Mouse (Mus musculus) layer of hippocampus, adult 18-20 months (tissue): ENCODE measurements around the gene Olfr287. TPM values are rescaled to one million over a fixed set of nuclear protein-coding genes. Genes with fewer than 3 reads are reported as not detected.
A peak's percentile ranks its signal among the peaks of the same experiment; 100 is the strongest.

ENCODE experiments used
- DNase-seq, 2 experiments: peaks; one replicate each; pipeline ENCODE4 v3.0.0; 2022; ENCODE audit warnings: low spot score in 2 of 2
- long read RNA-seq: library from polyadenylated mRNA; stranded (forward); transcript quantifications from one replicate; pipeline ENCODE4 v2.0.0, GENCODE M21; 2021
- total RNA-seq, 2 experiments: library from RNA; stranded (reverse); gene quantifications; 2 replicates each; pipeline ENCODE4 v1.2.3; 2021

Olfr287 gene
- total RNA-seq = 1 to 10 TPM; 4.4 to 5.1 TPM
- long read RNA-seq, partial matches to known transcripts = 0 of 3 reads
- long read RNA-seq, other reads (novel, unspliced or antisense) = 0 of 3 reads

DNA sequence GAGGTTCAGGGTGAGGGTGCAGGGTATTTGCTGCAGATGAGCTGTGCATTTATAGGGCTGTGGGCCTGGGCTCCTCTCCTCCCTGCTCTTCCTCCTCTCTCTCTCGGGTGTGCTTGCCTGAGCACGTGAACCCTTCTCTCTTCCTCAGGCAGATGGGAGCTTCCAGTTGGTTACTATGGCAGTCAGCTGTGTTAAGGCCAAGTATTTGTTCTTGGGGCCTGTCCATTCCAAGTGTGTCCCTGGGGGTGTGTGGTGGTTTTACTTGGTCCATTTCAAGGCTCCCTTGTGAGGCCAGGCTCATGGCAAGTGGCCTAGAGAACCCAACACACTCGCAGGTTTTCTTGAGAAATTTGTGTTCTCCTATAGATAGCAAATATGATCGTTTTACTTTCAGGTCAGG is at the start of gene Olfr287, which contains the start of gene Gm44579:
Olfr287 (minus strand) TSS at position 180 of the 400 bp plus-strand sequence.
Gm44579 (minus strand) TSS at position 101 of the 400 bp plus-strand sequence.
- peak in 1 of 2 experiments; percentile 2 for DNase-seq

DNA sequence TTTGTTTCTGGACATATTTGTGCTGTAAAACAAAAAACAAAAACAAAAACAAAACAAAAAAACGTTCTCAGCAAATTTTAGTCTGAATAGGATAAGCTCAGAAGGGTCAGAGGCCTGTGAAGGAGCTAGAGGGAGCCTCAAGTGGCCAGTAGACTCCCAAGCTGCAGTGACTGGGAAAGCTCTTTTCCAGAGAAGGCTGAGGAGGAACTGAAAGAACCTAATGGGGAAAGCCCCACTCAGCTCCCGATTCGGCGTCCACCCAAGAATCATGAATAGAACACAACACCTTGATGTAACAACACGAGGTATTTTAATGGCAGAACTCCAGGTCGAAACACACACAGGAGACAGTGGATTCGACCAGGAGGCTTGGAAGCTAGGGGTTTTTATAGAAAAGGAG is 36.9 kb upstream of the Olfr287 start:
- no peak for DNase-seq

DNA sequence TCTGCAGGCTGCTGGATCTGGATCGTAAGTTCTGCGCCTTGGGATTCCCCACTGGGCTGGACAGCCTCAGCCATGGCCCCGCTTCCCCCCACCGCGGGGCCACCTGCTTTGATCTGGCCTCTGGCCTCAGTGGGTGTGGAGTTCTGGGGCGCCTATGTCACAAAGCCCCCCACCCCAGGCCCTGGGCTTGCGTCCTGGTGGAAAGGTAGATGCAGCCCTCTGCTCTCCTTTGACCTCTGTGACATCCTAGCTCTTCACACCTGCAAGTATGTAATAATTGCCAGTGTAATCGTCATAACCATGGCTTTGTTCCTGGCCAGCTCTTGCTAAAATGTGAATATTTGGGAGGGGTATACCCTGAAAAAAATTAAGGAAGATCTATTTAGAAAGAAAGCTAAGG is 36.3 kb upstream of the Olfr287 start, which contains the start of gene H1fnt:
H1fnt (minus strand) TSS at position 101 of the 400 bp plus-strand sequence.
- no peak for DNase-seq

DNA sequence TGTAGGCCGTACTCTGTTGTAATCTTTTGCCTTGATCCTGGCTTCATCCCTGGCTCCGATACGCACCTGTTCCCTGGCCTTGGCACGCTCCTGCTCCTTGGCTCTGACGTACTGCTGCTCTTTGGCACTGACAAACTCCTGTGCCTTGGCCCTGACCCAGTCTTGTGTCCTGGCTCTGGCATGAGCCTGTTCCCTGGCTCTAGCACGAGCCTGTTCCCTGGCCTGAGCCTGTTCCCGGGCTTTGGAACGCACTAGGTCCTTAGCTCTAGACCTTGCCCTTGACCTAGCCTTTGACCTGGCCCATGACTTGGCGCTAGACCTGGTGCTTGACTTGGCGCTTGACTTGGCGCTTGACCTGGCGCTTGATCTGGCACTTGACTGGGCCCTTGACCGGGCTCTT is 35.4 kb upstream of the Olfr287 start:
- no peak for DNase-seq

DNA sequence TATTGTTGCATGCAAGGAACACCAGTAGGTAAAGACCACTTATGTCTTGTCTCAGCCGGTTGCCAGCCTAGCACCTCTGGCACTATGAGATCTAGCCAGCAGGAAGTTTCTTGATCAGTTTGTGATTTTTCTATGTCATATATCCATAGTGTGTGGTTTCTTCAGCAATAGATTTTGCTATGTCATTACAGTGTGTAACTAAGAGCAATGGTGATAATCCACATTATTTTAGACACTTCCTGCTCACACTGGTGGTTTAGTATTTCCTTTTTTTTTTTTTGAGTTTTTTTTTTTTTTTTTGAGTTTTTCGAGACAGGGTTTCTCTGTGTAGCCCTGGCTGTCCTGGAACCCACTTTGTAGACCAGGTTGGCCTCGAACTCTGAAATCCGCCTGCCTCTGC is 14.6 kb upstream of the Olfr287 start:
- no peak for DNase-seq

DNA sequence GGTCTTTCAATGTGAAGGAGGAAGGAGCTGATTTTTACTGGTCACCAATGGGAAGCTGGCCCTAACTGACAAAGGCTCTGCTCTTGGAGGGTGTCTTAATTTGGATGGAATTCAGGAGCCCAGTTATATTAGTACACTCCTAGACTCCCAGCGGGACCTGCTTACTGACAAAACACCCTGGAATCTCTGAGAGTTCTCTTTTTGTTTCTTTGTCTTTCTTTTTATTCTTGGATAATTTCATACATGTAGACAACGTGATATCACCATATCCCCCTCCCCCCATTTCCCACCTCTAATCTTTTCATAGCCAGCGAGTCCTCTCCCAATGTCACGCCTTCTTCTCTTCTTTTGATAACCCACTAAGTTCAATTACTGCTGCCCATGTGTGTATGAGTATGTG is 13.5 kb upstream of the Olfr287 start, which contains the start of gene Olfr286:
Olfr286 (minus strand) TSS at position 101 of the 400 bp plus-strand sequence.
- DNase-seq = no peak

DNA sequence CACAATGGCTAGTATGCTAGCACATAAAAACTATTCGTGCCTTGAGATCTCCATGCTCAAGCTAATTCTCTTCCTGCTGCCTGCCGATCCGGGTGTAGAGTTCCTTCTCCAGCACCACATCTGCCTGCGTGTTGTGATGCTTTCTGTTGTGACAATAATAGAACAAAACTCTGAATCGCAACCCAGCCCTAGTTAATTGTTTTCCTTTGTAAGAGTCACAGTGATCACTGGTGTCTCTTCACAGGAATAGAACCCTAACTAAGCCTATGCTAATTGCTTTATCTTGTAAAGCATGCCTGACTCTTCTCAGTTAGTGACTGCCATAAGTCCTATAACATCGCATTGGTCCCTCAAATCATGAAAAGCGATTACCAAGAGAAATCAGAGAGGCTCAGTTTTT is 5.2 kb upstream of the Olfr287 start:
- DNase-seq = no peak

DNA sequence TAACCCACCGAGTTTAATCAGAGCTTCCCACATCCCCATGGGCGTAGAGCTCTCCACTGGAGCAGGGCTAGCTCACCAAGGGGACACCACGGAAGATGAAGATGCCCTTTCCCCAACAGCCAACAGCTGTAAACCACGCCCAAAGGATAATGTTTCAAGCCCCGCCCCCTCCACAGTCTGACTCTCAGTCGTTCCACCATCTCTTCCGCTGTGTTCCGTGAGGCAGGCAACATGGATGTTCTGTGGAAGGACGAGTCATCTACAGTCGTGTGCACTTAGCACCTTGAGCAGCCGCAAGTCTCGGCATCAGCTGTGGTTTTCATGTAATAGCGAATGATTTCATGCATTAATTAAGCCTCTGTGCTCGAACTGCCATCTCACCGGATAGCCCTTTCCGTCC is 4.8 kb upstream of the Olfr287 start:
- DNase-seq = no peak

DNA sequence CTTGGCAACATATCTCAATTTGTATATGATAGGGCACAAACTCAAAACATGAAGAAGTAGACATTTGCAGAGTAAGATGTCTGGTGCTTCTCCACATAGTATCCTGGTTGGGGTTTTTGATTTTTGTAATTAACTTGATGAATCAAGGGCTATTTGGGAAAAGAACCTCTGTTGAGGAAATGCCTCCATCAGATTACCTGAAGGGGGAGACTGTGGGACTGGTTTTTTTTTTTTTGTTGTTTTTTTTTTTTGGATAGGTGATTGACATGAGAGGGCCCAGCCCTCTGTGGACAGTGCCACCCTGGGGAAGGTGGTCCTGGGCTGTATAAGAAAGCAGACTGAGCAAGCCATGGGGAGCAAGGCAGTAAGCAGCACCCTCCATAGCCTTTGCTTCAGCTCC is 1.5 kb upstream of the Olfr287 start:
- DNase-seq = no peak

DNA sequence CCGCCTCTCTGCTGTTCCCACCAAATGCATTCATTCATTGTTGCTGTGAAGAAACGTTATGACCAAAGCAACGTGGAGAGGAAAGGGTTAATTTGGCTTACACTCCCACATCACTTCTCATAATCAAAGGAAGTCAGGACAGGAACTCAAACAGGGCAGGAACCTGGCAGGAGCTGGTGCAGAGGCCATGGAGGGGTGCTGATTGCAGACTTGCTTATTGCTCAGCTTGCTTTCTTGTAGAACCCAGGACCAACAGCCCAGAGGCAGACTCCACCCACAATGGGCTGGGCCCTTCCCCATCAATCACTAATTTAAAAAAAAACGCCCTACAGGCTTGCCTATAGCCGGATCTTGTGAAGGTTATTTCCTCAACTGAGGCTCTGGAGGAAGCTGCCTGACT is 6.7 kb downstream of the Olfr287 start:
- no peak for DNase-seq

DNA sequence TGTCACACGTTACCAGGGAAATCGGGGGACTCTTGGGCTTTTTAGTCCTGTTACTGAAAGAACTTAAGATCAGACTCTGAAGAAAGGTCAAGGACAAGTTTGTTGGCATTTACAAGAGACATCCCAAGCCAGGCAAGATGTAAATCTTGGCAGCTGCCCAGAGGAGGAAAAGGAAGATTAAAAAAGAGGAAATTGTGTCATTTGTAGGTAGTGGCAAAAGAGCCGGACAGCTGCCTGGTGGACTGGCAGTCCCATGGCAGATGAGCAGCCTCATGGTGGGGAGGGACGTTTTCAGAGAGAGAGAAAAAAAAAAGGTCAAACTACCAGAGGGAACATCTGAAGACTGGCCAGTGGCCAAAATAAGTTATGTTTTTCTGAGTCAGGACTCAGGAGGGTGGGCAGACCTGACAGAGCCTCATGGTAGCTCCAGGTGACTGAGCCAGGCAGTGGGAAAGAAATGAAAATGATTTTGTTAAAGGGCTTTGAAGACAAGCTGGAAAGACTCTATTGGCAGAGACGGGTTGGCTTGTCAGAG is 7.5 kb downstream of the Olfr287 start:
- DNase-seq = no peak

DNA sequence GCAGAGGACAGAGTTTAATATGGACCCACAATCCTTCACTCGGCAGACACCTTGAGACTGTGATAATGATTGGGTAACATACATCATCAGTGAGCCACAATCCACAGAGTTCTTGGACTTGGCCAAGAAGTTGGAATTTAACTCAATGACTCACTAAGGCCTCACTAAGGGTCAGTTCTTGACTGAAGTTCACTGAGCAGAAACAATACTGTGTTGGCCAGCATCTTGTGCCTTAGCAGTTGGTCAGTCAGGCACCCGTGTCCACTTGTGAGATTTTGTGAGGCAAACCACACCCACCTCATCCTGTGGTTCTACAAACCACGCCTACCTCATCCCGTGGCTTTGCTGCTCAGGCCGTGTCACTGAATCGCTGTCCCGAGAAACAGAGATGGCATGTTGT is 11.2 kb downstream of the Olfr287 start:
- no peak for DNase-seq

DNA sequence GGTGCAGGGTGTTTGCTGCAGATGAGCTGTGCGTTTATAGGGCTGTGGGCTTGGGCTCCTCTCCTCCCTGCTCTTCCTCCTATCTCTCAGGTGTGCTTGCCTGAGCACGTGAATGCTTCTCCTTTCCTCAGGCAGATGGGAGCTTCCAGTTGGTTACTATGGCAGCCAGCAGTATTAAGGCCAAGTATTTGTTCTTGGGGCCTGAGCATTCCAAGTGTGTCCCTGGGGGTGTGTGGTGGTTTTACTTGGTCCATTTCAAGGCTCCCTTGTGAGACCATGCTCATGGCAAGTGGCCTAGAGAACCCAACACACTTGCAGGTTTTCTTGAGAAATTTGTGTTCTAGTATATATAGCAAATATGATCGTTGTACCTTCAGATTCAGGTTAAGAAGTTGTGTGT is 25.4 kb downstream of the Olfr287 start, which contains the start of gene Olfr288:
Olfr288 (minus strand) TSS at position 101 of the 400 bp plus-strand sequence.
- no peak for DNase-seq

DNA sequence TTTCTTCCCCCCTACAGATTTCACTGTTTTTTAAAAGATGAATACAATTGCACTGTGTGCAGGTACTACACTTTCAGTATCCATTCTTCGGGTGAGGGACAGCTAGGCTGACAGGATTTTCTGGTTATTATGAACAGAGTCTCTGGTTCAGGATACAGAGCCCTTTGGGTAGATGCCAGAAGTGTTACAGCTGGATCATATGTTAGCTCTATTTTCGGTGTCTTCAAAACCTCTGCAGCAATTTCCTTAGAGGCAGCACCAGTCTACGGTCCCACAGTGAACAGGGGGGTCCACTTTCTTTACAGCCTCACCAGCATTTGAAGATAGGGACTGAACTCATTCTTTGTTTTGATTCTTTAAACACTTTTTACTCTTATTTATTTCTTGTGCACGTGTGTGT is 36.4 kb downstream of the Olfr287 start:
- no peak for DNase-seq

DNA sequence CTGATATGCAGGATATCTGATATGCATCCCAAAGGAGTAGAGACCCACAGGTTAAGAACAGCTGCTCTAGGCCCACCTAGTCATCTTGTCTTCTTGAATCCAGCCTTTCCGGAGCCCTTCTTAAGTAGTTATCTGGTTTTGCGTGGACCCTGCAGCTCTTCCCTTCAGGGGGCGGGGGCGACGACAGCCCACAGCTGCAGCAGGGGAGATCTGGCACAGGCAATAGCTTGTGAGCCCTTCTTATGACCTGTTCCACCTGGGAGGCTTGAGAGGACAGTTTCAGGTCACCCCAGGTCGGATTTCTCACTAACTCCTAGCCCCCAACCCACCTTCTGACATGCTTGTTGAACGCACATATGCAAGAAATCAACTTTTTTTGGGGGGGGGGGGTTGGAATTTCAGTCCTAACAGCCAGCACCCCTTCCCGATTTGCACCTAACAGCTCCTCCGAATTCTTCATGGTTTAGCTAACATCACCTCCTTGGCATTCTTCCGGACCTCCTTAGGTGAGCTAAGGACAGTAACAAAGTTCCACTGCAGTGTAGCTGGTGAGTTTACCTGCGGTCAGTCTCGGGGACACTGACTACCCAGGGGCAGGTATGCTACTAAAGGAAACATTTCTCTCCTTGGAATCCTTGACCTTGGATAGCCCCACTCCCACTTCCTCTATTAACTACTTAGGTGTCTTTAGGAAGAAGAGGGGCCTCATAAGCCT is 38.8 kb downstream of the Olfr287 start:
- no peak for DNase-seq

DNA sequence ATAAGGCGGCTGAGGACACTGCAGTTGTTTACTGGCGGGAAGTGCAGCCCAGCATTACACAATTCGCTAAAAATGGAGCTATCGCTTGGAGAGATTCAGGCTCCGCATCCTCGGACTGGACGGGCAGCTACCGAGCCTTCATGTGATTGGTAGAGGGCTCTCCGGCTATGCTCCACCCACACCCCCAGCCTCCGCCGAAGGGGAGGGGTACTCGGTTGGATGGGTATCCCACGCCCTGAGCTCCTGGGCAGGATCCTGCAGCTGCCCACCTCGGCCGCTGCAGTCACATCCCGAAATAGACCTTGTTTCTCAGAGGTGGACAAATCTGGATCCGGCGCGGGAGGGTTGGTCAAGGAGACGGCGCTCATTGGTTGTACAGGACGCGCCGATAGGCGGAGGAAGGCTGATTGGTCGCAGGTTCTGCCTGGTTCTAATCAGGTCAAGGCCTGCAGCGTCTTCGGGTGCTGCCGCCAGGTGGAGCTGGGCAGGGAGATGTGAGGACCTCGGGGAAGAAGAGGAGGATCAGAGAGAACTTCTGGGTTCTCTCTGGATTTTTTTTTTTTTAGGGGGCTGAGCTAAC is 39.6 kb downstream of the Olfr287 start:
- peak; percentile 91 for DNase-seq

DNA sequence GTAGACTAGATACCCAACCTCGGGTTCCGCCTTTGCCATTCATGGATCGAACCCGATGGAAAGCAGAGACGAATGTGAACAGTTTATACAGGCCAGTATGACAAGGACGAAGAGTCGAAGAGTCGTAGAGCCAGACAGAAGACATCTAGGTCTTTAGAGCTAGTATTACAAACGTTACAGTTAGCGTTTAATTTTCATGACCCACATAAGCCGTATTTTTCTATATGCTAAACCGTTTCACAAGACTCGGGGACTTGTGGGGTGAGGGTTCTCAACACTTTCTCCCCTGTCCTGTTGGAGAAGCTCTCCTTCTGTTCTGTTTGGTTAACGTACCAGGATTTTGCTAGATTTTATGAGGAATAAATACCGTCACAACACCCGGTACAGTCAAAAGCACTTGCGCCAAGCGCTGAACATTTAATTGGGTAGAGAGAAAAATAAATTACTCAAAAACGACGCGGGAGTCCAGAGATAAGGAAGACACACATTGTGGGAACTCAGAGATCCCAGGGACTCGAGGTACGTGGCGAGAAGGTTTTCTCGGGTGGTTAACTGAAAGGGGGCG is 40.2 kb downstream of the Olfr287 start:
- DNase-seq = no peak

DNA sequence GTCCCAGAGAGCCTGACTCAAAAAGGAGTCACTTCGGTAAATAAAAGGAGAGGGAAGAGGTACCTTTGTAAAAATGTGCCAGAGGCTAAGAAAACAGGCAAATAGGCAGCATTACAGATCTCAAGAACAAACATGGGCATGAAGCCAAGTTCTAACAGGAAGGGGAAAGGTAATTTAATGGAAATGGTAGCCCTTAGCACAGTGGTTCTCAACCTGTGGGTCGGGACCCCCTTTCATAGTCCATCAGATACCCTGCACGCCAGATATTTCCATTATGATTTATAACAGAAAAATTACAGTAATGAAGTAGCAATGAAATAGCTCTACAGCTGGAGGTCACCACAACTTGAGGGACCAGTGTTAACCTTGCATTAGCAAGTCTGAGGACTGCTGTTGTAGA is 43.5 kb downstream of the Olfr287 start:
- no peak for DNase-seq

DNA sequence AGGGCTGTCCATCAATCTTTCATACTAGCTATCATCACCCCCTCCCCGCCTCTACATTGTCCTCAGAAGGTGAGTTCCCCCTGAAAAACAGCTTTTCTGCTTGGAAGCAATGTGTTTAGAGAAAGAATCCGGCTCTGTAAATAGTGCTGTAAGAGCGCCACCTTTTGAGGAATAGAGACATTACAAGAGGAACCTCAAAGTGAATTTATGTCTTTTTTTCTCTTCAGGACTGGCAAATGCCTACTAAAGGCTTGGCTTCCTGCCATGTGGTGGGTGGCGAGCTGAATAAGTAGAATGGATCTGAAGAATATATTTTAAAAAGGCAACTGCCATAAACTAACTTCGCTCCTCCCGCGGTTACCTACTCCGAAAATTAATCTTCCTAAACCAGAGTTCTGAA is 47.0 kb downstream of the Olfr287 start:
- DNase-seq = peak; percentile 78 to 92

DNA sequence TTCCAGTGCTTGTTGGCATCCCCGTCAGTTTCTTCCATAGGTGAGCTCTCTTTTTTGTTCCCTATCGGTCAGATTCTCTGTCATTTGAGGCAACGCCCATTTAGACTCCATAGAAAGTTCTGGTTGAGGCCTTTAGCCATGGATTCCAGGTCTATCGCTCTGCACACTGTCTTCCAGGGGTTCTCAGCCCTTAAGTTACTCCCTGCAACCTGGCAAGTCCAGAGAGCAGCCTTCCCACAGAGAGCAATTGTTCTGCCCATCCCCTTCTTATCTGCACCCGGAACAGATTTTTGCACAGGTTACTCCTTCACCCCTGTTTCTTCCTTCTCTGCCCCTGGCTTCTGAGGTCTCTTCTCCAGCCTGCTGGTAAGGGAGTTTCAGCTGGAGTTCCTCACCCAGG is 48.7 kb downstream of the Olfr287 start:
- no peak for DNase-seq

DNA sequence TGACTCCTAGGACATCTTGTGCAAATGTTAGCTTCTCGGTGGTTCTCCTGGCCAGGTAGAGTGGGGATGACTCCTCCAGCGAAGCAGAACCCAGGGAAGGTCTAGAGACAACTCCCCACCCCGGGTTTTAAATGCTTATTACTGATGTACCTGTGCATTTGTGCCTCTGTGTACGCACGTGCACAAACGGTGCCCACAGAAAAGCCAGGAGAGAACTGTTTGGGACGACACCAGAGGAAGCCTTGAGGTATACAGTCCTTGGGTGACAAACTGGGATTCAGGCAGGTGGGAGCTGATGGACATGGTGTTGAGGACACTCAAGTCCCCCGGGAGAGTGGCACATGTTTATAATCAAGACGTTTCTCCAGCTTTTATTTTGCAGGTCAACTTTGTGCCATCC is 49.9 kb downstream of the Olfr287 start:
- DNase-seq = no peak

DNA sequence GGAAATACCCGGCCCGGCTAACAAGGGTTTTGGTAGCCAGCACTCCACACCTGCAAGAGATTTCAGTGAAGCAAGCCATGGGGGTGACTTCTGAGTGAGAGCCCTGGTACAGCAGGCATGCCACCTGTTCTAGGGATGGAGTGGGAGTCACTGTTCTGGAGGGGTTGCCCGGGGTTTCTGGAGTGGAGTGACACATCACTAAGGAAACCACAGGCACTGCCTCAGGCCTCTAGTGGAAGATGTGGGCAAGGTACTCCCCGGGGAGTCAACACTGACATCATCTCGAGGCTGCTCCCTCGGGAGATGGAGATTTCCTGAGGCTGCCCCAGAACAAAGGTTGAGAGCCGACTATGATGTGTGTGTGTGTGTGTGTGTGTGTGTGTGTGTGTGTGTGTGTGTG is 50.5 kb downstream of the Olfr287 start:
- DNase-seq = peak; percentile 54 to 66
